Mouse (Mus musculus): ENCODE results near the gene Tspyl3.
A peak's percentile ranks its signal among the peaks of the same experiment; 100 is the strongest.
"Not testable (repeated sequence)": the region's sequence is repeated elsewhere in the genome, so short reads cannot be mapped to it uniquely, and the experiment has no call there.

Tspyl3 gene

GRCm38 (mm10) chr2:153224946-153225594 is at the start of gene Tspyl3:
Tspyl3 (minus strand) TSS chr2:153225441.
- DNase-seq (ENCODE audit: low spot score in 2 of 2): peak; percentile 67 to 68

GRCm38 (mm10) chr2:153274919-153275247 is 49.6 kb upstream of the Tspyl3 start:
- DNase-seq (ENCODE audit: low spot score in 2 of 2): no peak

GRCm38 (mm10) chr2:153274200-153274918 is 49.1 kb upstream of the Tspyl3 start:
- not testable (repeated sequence) for DNase-seq (ENCODE audit: low spot score in 2 of 2)

GRCm38 (mm10) chr2:153270231-153270915 is 45.1 kb upstream of the Tspyl3 start:
- DNase-seq (ENCODE audit: low spot score in 2 of 2): not testable (repeated sequence)

- no peak for DNase-seq (ENCODE audit: low spot score in 2 of 2)
Measured at GRCm38 (mm10) chr2:153267331-153267730, 42.1 kb upstream of the Tspyl3 start.

- DNase-seq (ENCODE audit: low spot score in 2 of 2): no peak
Measured at GRCm38 (mm10) chr2:153263053-153263452, 37.8 kb upstream of the Tspyl3 start.

- DNase-seq (ENCODE audit: low spot score in 2 of 2): no peak
Measured at GRCm38 (mm10) chr2:153259864-153260674, 34.8 kb upstream of the Tspyl3 start.

- no peak for DNase-seq (ENCODE audit: low spot score in 2 of 2)
Measured at GRCm38 (mm10) chr2:153259030-153259863, 34.0 kb upstream of the Tspyl3 start.

- no peak for DNase-seq (ENCODE audit: low spot score in 2 of 2)
Measured at GRCm38 (mm10) chr2:153256604-153257003, 31.4 kb upstream of the Tspyl3 start.

- DNase-seq (ENCODE audit: low spot score in 2 of 2): no peak
Measured at GRCm38 (mm10) chr2:153249751-153250150, 24.5 kb upstream of the Tspyl3 start.

- no peak for DNase-seq (ENCODE audit: low spot score in 2 of 2)
Measured at GRCm38 (mm10) chr2:153242156-153242555, 16.9 kb upstream of the Tspyl3 start.

- DNase-seq (ENCODE audit: low spot score in 2 of 2): peak; percentile 73 to 87
Measured at GRCm38 (mm10) chr2:153241250-153242014, 16.2 kb upstream of the Tspyl3 start, which contains the start of the genes Plagl2 and Pofut1. Plagl2 (minus strand) TSS chr2:153241426. Pofut1 (plus strand) TSS chr2:153241533.

GRCm38 (mm10) chr2:153240701-153241235 is 15.5 kb upstream of the Tspyl3 start:
- DNase-seq (ENCODE audit: low spot score in 2 of 2): no peak

GRCm38 (mm10) chr2:153239860-153240480 is 14.7 kb upstream of the Tspyl3 start:
- no peak for DNase-seq (ENCODE audit: low spot score in 2 of 2)

- DNase-seq (ENCODE audit: low spot score in 2 of 2): no peak
Measured at GRCm38 (mm10) chr2:153239021-153239859, 14.0 kb upstream of the Tspyl3 start.

GRCm38 (mm10) chr2:153238406-153238805 is 13.2 kb upstream of the Tspyl3 start:
- no peak for DNase-seq (ENCODE audit: low spot score in 2 of 2)

GRCm38 (mm10) chr2:153237891-153238290 is 12.7 kb upstream of the Tspyl3 start:
- no peak for DNase-seq (ENCODE audit: low spot score in 2 of 2)

GRCm38 (mm10) chr2:153237193-153237592 is 12.0 kb upstream of the Tspyl3 start:
- no peak for DNase-seq (ENCODE audit: low spot score in 2 of 2)

Data from frontal cortex, postnatal 10 days (tissue).